Mouse (Mus musculus) embryo, embryonic 9.5 days (tissue): Measurements from ENCODE around the gene Zfp280c.

ENCODE experiments used
- DNase-seq: peaks from one replicate; pipeline ENCODE4 v3.0.0-alpha.2; 2017; ENCODE audit errors: extremely low spot score

Gene Zfp280c

GRCm38 (mm10) chrX:48493763-48494162 is 100.5 kb downstream of the Zfp280c start:
- no peak for DNase-seq
